Comparison of ENCODE assay signal across 18 mouse cellular contexts in genomic region chr9:97517006-97517405, GRCm38 (mm10).
DNase-seq lines count a peak whose midpoint lies in the region; ATAC-seq lines count a peak whose summit lies in the region.
"Had no signal": no experiment of that assay in that cellular context is flagged by ENCODE, and none has a peak within 500 bp of the region (broad histone marks: within the 10 kb centered on the region; RNA-seq: fewer than 3 reads in every experiment).

No protein-coding gene starts in this region.

- H3K4me2 ChIP-seq in forebrain, embryonic 14.5 days (ENCODE audit: low read length), result no peak overlapping the region
- H3K4me2 ChIP-seq in forebrain, embryonic 11.5 days (ENCODE audit: low read depth, low read length, severe bottlenecking), result no peak overlapping the region
- H3K4me2 ChIP-seq in heart, embryonic 12.5 days, result no peak overlapping the region
- H3K4me2 ChIP-seq in midbrain, embryonic 11.5 days, result no peak overlapping the region
- H3K4me2 ChIP-seq in midbrain, embryonic 16.5 days (ENCODE audit: low read length), result no peak overlapping the region
- H3K4me2 ChIP-seq: embryonic facial prominence, embryonic 12.5 days; forebrain, embryonic 13.5 days had no signal

- no peak overlapping the region for H3K27ac ChIP-seq in forebrain, embryonic 14.5 days (ENCODE audit: low read depth, low read length)
- no peak overlapping the region for H3K27ac ChIP-seq in forebrain, embryonic 11.5 days (ENCODE audit: low read depth, low read length)
- H3K27ac ChIP-seq in heart, embryonic 12.5 days (ENCODE audit: poor library complexity, severe bottlenecking), result no peak overlapping the region
- H3K27ac ChIP-seq in midbrain, embryonic 11.5 days (ENCODE audit: low read depth, low read length), result no peak overlapping the region
- H3K27ac ChIP-seq in midbrain, embryonic 16.5 days (ENCODE audit: low read length), result no peak overlapping the region
- H3K27ac ChIP-seq: embryonic facial prominence, embryonic 10.5 days; embryonic facial prominence, embryonic 12.5 days; forebrain, embryonic 13.5 days had no signal

- no peaks in the 10 kb centered on the region for H3K27me3 ChIP-seq in forebrain, embryonic 14.5 days (replicated peaks; ENCODE audit: control insufficient read depth, insufficient read depth, low read length)
- H3K27me3 ChIP-seq in forebrain, embryonic 11.5 days (ENCODE audit: control insufficient read depth, insufficient read depth, low read length), result no peaks in the 10 kb centered on the region
- H3K27me3 ChIP-seq in heart, embryonic 12.5 days (replicated peaks), result no peaks in the 10 kb centered on the region
- no peaks in the 10 kb centered on the region for H3K27me3 ChIP-seq in midbrain, embryonic 11.5 days (ENCODE audit: control insufficient read depth, insufficient read depth, low read length)
- H3K27me3 ChIP-seq in midbrain, embryonic 16.5 days (ENCODE audit: control insufficient read depth, insufficient read depth, low read depth, low read length), result no peaks in the 10 kb centered on the region
- H3K27me3 ChIP-seq: embryonic facial prominence, embryonic 12.5 days; forebrain, embryonic 13.5 days had no signal

- H3K9ac ChIP-seq in forebrain, embryonic 14.5 days (ENCODE audit: low read length), result no peak overlapping the region
- no peak overlapping the region for H3K9ac ChIP-seq in forebrain, embryonic 11.5 days (ENCODE audit: low read length)
- no peak overlapping the region for H3K9ac ChIP-seq in heart, embryonic 12.5 days
- no peak overlapping the region for H3K9ac ChIP-seq in midbrain, embryonic 11.5 days (ENCODE audit: low read length)
- no peak overlapping the region for H3K9ac ChIP-seq in midbrain, embryonic 16.5 days (ENCODE audit: low read depth, low read length)
- H3K9ac ChIP-seq: embryonic facial prominence, embryonic 12.5 days; forebrain, embryonic 13.5 days had no signal

- H3K36me3 ChIP-seq in forebrain, embryonic 14.5 days (ENCODE audit: control insufficient read depth, insufficient read depth, low read length), result no peaks in the 10 kb centered on the region
- H3K36me3 ChIP-seq in forebrain, embryonic 11.5 days (ENCODE audit: control insufficient read depth, insufficient read depth, low read length), result no peaks in the 10 kb centered on the region
- no peaks in the 10 kb centered on the region for H3K36me3 ChIP-seq in heart, embryonic 12.5 days
- H3K36me3 ChIP-seq in midbrain, embryonic 11.5 days (ENCODE audit: control insufficient read depth, insufficient read depth, low read length), result no peaks in the 10 kb centered on the region
- H3K36me3 ChIP-seq in midbrain, embryonic 16.5 days (ENCODE audit: control insufficient read depth, insufficient read depth, low read length), result no peaks in the 10 kb centered on the region
- H3K36me3 ChIP-seq: embryonic facial prominence, embryonic 10.5 days; embryonic facial prominence, embryonic 12.5 days had no signal

- intact Hi-C loops in left cerebral cortex, postnatal 4 days (cut with DNase I), result no loop called here

- no peaks in the 10 kb centered on the region for H3K4me1 ChIP-seq in forebrain, embryonic 14.5 days (ENCODE audit: control insufficient read depth, insufficient read depth, low read length)
- H3K4me1 ChIP-seq in forebrain, embryonic 11.5 days (replicated peaks; ENCODE audit: control insufficient read depth, insufficient read depth, low read length), result no peaks in the 10 kb centered on the region
- no peaks in the 10 kb centered on the region for H3K4me1 ChIP-seq in heart, embryonic 12.5 days (replicated peaks)
- H3K4me1 ChIP-seq in midbrain, embryonic 11.5 days (ENCODE audit: control insufficient read depth, insufficient read depth, low read length), result no peaks in the 10 kb centered on the region
- H3K4me1 ChIP-seq in midbrain, embryonic 16.5 days (ENCODE audit: control insufficient read depth, insufficient read depth, low read length), result no peaks in the 10 kb centered on the region
- H3K4me1 ChIP-seq: embryonic facial prominence, embryonic 10.5 days; embryonic facial prominence, embryonic 12.5 days; forebrain, embryonic 13.5 days had no signal

- no peak overlapping the region for H3K4me3 ChIP-seq in forebrain, embryonic 14.5 days (ENCODE audit: low read depth, low read length)
- H3K4me3 ChIP-seq in forebrain, embryonic 11.5 days (ENCODE audit: low read depth, low read length), result no peak overlapping the region
- no peak overlapping the region for H3K4me3 ChIP-seq in heart, embryonic 12.5 days
- H3K4me3 ChIP-seq in midbrain, embryonic 11.5 days (ENCODE audit: low read depth, low read length), result no peak overlapping the region
- no peak overlapping the region for H3K4me3 ChIP-seq in midbrain, embryonic 16.5 days (ENCODE audit: low read depth, low read length)
- H3K4me3 ChIP-seq: embryonic facial prominence, embryonic 10.5 days; embryonic facial prominence, embryonic 12.5 days; forebrain, embryonic 13.5 days had no signal

- no peaks in the 10 kb centered on the region for H3K9me3 ChIP-seq in forebrain, embryonic 14.5 days (replicated peaks; ENCODE audit: control insufficient read depth, low read length)
- H3K9me3 ChIP-seq in forebrain, embryonic 11.5 days (ENCODE audit: control insufficient read depth, low read length), result no peaks in the 10 kb centered on the region
- H3K9me3 ChIP-seq in heart, embryonic 12.5 days (replicated peaks), result no peaks in the 10 kb centered on the region
- H3K9me3 ChIP-seq in midbrain, embryonic 11.5 days (ENCODE audit: control insufficient read depth, low read length), result no peaks in the 10 kb centered on the region
- no peaks in the 10 kb centered on the region for H3K9me3 ChIP-seq in midbrain, embryonic 16.5 days (replicated peaks; ENCODE audit: control insufficient read depth, low read length, poor library complexity, severe bottlenecking)
- H3K9me3 ChIP-seq: embryonic facial prominence, embryonic 10.5 days; embryonic facial prominence, embryonic 12.5 days; forebrain, embryonic 13.5 days had no signal

- WGBS in forebrain, embryonic 14.5 days, result 58% methylated on average over 3 of the region's 3 CpGs
- 68% methylated on average over 3 of the region's 3 CpGs for WGBS in forebrain, embryonic 11.5 days
- 53% methylated on average over 3 of the region's 3 CpGs for WGBS in heart, embryonic 12.5 days
- 70% methylated on average over 3 of the region's 3 CpGs for WGBS in midbrain, embryonic 11.5 days
- WGBS in midbrain, embryonic 16.5 days, result 66% methylated on average over 3 of the region's 3 CpGs

- ATAC-seq in forebrain, embryonic 14.5 days, result no peak
- ATAC-seq in forebrain, embryonic 11.5 days (replicated peaks; ENCODE audit: low FRiP score), result no peak
- no peak for ATAC-seq in heart, embryonic 12.5 days (ENCODE audit: insufficient number of reproducible peaks, low FRiP score)
- no peak for ATAC-seq in midbrain, embryonic 11.5 days (ENCODE audit: low FRiP score)
- no peak for ATAC-seq in midbrain, embryonic 16.5 days
- ATAC-seq: forebrain, embryonic 13.5 days; forebrain, embryonic 16.5 days had no signal

- peak; percentile 21 for DNase-seq in forebrain, embryonic 14.5 days (ENCODE audit: low spot score)
- no peak for DNase-seq in forebrain, embryonic 11.5 days (ENCODE audit: low spot score)
- peak; percentile 11 for DNase-seq in heart, adult 11 months
- peak; percentile 4 for DNase-seq in midbrain, embryonic 11.5 days (ENCODE audit: low spot score, missing footprints)
- DNase-seq in left cerebral cortex, postnatal 4 days, result no peak
- DNase-seq: adrenal gland, adult 2 months; adrenal gland, postnatal 10 days; adrenal gland, postnatal 25 days; cerebellum, adult 11-12 months; cerebellum, adult 2 months; cerebellum, adult 9-10 months; cerebellum, postnatal 36 days had no signal

Comparison
In these comparisons a context has a peak if more than half of its experiments do, and no peak if none do; other contexts are left out.
1. DNase-seq: peak in forebrain, embryonic 14.5 days (single experiment), heart, adult 11 months (single experiment) and midbrain, embryonic 11.5 days (single experiment); none in forebrain, embryonic 11.5 days (single experiment) and left cerebral cortex, postnatal 4 days (single experiment).